Mouse (Mus musculus) embryonic fibroblast, embryonic 13.5 days (primary cell): Measurements from ENCODE around the gene Golgb1. TPM values are rescaled to one million over a fixed set of nuclear protein-coding genes. Genes with fewer than 3 reads are reported as not detected.
A peak's percentile ranks its signal among the peaks of the same experiment; 100 is the strongest.
"Not testable (repeated sequence)": the region's sequence is repeated elsewhere in the genome, so short reads cannot be mapped to it uniquely, and the experiment has no call there.

Experiments used
- H3K27ac ChIP-seq: 2 replicates; pipeline ENCODE4 v1.5.1; 2012; ENCODE audit warnings: low read length, control low read depth, inconsistent platforms; ENCODE audit not compliant: insufficient read depth
- H3K4me1 ChIP-seq: 2 replicates; pipeline ENCODE4 v1.6.1; 2011; ENCODE audit warnings: low read length; ENCODE audit not compliant: control insufficient read depth, insufficient read depth
- H3K4me3 ChIP-seq: 2 replicates; pipeline ENCODE4 v1.5.1; 2011; ENCODE audit warnings: mild to moderate bottlenecking, control low read depth, low read length; ENCODE audit not compliant: insufficient read depth
- CTCF ChIP-seq: IDR thresholded peaks from 2 replicates; pipeline ENCODE4 v1.5.1; 2011; ENCODE audit warnings: mild to moderate bottlenecking, control low read depth, low read length, moderate library complexity, borderline replicate concordance; ENCODE audit not compliant: insufficient read depth
- POLR2A ChIP-seq: IDR thresholded peaks from 2 replicates; pipeline ENCODE4 v1.6.1; 2011; ENCODE audit warnings: low read depth, mild to moderate bottlenecking, control low read depth, low read length, moderate library complexity
- polyA plus RNA-seq: library from polyadenylated mRNA; stranded (reverse); fragments of >200 nt; gene quantifications from 2 replicates; pipeline ENCODE4 v1.2.4, GENCODE M21; 2011; ENCODE audit warnings: low read depth; ENCODE audit not compliant: missing spikeins, insufficient read length

The Golgb1 gene
- 57.5 and 64.4 TPM in 2 replicates for polyA plus RNA-seq

DNA sequence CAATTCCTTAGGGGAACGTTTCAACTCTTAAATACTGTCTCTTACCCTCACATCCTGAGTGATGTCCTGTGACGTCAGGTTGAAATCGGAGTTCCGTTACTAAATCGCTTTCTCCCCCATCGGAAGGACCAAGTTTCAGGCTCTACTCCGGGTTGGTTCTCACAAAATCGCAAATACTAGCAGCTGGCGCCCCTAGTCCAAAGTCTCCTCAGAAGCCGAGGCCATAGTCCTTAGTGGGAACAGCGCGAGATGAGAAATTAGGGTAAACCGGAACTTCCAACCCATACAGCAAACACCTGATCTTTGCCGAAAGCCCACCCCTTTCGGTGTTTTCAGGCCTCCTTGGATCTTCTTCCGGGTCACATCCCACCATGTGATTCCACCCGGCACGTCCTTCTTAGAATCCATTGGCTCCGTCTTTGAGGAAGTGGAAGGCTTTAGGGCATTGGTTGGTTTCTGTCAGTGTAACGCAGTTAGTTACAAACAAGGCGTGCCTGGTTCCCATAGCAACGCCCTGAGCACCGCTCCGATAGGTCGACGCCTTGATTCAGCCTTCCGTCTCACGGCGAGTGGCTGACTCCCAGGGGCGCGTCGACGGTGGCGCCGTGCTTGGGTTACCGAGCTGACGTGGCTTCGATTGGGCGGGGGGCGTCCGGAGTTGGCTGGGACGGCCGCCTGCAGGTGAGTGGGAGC is at the start of gene Golgb1, which contains the start of gene Eaf2:
TSS of gene Golgb1 (plus strand) at position 558 of the 693 bp plus-strand sequence.
TSS of gene Eaf2 (minus strand) at position 421 of the 693 bp plus-strand sequence.
- Histone ChIP-seq H3K27ac (peak within 1 kb of the TSS; percentile 81), H3K4me3 (peak within 1 kb of the TSS; percentile 95), H3K4me1 (peaks cover 3% of the 10 kb centered on the region; the same call in 1 of the 2 replicates)
- TF ChIP-seq CTCF = no peak
- TF ChIP-seq POLR2A = peak; percentile 59

DNA sequence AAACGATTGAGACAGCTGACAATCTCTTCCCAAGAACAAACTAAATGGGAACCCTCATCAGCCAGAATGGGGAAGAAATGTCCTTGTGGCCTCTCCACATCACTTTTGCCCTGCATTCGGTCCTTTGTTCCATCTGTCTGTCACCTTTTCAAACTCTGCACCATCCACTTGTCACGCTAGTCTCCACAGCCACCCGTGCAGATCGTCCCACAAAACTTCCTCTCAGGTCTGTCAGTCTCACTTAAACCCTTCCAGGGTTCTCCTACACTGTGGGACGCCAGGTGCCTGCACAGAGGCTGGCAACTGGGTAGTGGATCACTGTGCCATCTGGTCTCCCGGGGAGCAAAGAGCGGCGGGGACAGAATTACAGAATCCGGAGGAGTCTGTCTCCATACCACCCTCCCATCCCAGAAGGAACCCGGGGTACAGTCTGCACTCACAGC is 47.3 kb upstream of the Golgb1 start:
- peak overlapping the region; percentile 68 for H3K4me3 ChIP-seq
- H3K4me1 ChIP-seq = no peaks in the 10 kb centered on the region
- no peak overlapping the region for H3K27ac ChIP-seq
- TF ChIP-seq CTCF = no peak
- TF ChIP-seq POLR2A = no peak

DNA sequence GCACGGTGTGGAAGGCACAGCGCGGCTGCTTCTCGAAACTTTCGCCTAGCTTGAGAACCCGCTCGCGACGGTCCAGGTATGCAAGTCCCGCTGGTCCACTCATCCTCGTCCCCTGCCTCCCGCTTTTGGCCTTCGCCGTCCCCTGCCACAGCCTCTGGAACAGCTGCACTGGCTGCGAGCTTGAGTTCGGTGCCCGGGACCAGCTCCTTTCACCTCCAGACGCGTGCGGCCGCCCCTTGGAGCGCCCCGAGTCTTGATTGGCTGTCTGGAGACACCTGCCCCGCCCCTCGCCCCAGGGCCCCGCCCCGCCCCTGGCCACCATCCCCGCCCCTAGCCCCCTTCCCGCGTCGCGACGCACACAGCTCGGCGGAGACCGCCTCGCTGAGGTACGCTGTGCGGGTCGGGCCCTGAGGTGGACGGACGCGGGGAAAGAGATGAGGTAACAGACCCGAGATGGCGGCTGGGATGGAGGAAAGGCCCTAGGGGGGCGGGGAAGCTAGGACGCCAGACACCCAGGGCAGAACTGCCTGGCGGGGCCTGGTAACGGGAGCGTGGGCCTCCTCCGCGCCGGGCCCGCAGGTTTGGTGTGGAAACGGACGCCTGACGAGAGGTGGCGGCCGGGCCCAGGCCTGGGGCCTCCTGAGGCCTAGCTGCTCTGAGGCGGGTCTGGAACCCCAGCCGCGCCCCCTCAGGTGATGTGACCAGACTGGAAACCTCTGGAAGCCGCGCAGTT is 46.7 kb upstream of the Golgb1 start, which contains the start of gene Iqcb1:
TSS of gene Iqcb1 (plus strand) at position 332 of the 733 bp plus-strand sequence.
- TF ChIP-seq POLR2A (peak; percentile 78), CTCF (no peak)
- Histone ChIP-seq H3K27ac (no peak within 1 kb of the TSS), H3K4me3 (peak within 1 kb of the TSS; percentile 72), H3K4me1 (no peaks in the 10 kb centered on the region)

DNA sequence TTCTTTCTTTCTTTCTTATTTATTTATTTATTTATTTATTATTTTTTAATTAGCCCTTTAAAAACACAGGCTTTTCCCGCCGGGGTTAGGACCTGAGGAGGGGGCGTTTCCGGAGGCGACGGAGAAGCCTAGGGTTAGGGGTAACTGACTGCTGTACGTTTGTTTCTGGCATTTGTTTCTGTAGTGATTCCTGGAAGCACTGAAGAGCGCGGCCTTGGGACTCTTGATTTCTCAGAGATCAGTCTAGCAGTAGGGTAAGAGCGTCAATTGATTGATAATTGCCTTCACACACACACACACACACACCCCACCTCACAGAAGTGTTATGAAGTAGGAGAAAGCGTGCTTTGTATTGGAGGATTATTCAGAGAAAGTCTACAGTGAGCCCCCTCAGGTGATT is 46.1 kb upstream of the Golgb1 start:
- no peak overlapping the region for H3K27ac ChIP-seq
- no peak for TF ChIP-seq CTCF
- TF ChIP-seq POLR2A = no peak
- H3K4me1 ChIP-seq = no peaks in the 10 kb centered on the region
- H3K4me3 ChIP-seq = peak overlapping the region; percentile 72

DNA sequence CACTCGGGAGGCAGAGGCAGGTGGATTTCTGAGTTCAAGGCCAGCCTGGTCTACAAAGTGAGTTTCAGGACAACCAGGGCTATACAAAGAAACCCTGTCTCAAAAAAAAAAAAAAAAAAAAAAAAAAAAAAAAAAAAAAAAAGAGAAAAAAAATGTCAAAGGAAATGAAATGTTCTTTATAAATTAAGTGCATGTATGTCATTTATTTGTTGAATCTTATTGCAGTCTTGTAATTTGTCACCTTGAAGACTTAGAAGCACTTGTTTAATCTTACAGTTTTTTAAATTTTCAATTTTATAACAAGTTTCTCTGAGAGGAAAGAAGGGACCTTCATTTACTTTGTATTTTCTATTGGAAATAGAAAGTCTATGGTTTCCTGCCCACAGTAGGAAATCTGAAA is 28.0 kb upstream of the Golgb1 start:
- H3K27ac ChIP-seq, H3K4me1 ChIP-seq, H3K4me3 ChIP-seq: not testable (repeated sequence)

DNA sequence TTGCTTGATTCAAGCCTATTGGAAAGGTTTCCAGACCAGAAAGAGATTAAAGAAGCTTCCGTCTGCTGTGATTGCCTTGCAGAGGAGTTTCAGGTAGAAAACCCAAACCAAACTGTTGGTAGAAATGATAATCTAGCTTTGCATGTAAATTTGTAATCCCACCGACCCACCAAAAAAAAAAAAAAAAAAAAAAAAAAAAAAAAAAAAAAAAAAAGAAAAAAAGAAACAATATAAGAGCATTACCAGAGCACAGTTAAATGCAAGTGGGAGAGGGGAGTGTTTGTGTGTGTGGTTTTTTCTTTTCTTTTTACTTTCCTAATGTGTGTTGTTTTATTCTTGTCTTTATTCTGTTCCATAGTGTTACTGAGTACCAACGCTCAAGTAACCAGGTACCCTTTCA is 23.7 kb upstream of the Golgb1 start:
- Histone ChIP-seq H3K4me1 (no peaks in the 10 kb centered on the region), H3K27ac (no peak overlapping the region), H3K4me3 (no peak overlapping the region)
- no peak for TF ChIP-seq CTCF
- no peak for TF ChIP-seq POLR2A

DNA sequence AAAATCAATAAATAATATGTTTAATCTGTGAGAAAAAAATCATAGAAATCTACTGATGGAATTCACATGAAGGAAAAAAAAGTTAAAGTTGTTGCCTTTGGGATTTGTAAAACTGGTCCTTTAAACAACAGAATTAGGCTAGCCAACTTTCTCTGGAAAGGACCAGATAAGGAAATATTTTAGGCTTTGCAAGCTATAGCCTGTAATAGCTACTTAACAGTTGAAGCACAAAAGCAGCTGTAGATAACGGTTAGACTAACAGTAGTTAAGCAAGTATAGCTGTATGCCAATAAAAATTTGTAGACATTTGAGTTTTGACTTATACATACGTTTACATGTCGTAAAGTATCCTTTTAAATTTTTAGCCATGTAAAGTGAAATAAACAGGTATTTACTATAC is 11.4 kb upstream of the Golgb1 start:
- no peak for TF ChIP-seq POLR2A
- no peak for TF ChIP-seq CTCF
- H3K27ac ChIP-seq = no peak overlapping the region
- no peaks in the 10 kb centered on the region for H3K4me1 ChIP-seq
- H3K4me3 ChIP-seq = no peak overlapping the region

DNA sequence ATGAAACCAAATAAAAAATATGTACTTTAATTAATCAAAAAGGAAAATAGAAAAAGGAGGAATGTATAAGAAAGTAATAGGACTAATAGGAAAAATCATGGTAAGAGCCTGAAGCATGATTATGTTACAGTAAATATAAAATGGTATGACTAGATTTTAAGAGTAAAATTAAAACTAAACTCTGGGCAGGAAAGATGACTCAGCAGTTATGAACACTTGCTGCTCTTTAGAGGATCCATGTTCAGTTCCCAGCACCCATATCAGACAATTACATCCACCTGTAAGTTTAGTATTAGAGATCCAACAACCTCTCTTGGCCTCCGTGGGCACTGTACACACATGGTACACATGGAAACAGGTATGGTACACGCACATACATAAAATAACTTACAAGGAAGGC is 5.5 kb upstream of the Golgb1 start:
- no peak for TF ChIP-seq POLR2A
- no peak for TF ChIP-seq CTCF
- no peak overlapping the region for H3K4me3 ChIP-seq
- no peaks in the 10 kb centered on the region for H3K4me1 ChIP-seq
- H3K27ac ChIP-seq = no peak overlapping the region

DNA sequence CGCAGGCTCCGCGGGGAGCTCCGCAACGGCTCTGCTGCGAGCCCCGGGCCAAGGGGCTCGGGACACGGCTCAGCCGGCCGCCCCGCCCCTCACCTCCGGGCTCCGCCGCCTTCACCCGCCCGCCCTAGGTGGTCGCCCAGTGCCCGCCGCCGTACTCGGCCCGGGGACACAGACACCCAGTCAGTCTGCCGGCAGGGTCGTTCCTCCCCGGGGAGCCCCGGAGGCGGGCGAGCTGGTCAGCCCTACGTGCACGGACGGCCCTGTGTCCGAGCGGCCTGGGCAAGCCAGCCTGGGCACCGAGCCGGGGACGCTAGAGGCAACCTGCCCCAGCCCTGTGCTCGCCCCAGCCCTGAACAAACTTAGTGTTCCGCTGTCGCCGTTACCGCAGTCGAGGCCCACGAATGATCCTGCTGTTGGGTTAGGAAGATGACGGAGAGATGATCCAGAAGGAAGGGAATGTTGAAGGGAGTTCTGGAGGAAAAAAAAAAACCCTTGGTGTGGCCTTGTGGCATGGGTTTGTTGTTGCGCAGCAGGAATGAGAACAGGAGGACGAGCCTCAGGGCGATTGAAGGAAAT is 424 bp downstream of the Golgb1 start:
- Histone ChIP-seq H3K4me3 (peak overlapping the region; percentile 83), H3K4me1 (peaks cover 3% of the 10 kb centered on the region; the same call in 1 of the 2 replicates), H3K27ac (peak overlapping the region; percentile 58)
- no peak for TF ChIP-seq CTCF
- TF ChIP-seq POLR2A = no peak
